Mouse (Mus musculus): Measurements from ENCODE around the gene Gins2. TPM values are rescaled to one million over a fixed set of nuclear protein-coding genes. Genes with fewer than 3 reads are reported as not detected.

The Gins2 gene
- total and polyA plus RNA-seq, 3 experiments: 39.6 to 150 (median 49.3) TPM

GRCm38 (mm10) chr8:120550430-120550829, 38.7 kb downstream of the Gins2 start:
- Histone ChIP-seq H3K27me3 (ENCODE audit: control insufficient read depth in 1 of 2, insufficient read depth in 2 of 2, low read length in 2 of 2) (no peaks in the 10 kb centered on the region), H3K79me2 (ENCODE audit: control insufficient read depth, insufficient read depth, low read length, poor library complexity) (peaks cover 95% of the 10 kb centered on the region), H3K9me3 (replicated peaks; ENCODE audit: insufficient read depth, low read length) (no peaks in the 10 kb centered on the region), H3K36me3 (ENCODE audit: control insufficient read depth in 1 of 2, insufficient read depth in 2 of 2, low read length in 2 of 2) (no peaks in the 10 kb centered on the region; a peak in 1 of 4 replicates), H3K27ac (ENCODE audit: control insufficient read depth, low read depth, low read length) (no peak overlapping the region), H3K4me3 (ENCODE audit: control insufficient read depth in 1 of 2, insufficient read depth in 1 of 2, low read depth in 2 of 2, low read length in 2 of 2) (no peak overlapping the region), H3K9ac (ENCODE audit: control insufficient read depth, low read depth, low read length, poor library complexity, severe bottlenecking) (no peak overlapping the region), H3K4me1 (ENCODE audit: control insufficient read depth in 1 of 2, insufficient read depth in 2 of 2, low read length in 2 of 2) (no peaks in the 10 kb centered on the region)
- TF ChIP-seq POLR2AphosphoS2 (IDR thresholded peaks at IDR 0.05; ENCODE audit: low read length): peak; percentile 22; the same call in 1 of the 2 replicates
- TF ChIP-seq UBTF (IDR thresholded peaks at IDR 0.05; ENCODE audit: borderline replicate concordance, insufficient read depth, low read depth, low read length): no peak
- no peak for DNase-seq (ENCODE audit: low read depth, low spot score)

- no peaks in the 10 kb centered on the region for H3K9me3 ChIP-seq (replicated peaks; ENCODE audit: insufficient read depth, low read length)
- H3K27me3 ChIP-seq (ENCODE audit: control insufficient read depth in 1 of 2, insufficient read depth in 2 of 2, low read length in 2 of 2): no peaks in the 10 kb centered on the region
- no peak for DNase-seq (ENCODE audit: low read depth, low spot score)
- peaks cover 97% of the 10 kb centered on the region for H3K79me2 ChIP-seq (ENCODE audit: control insufficient read depth, insufficient read depth, low read length, poor library complexity)
- no peak overlapping the region for H3K9ac ChIP-seq (ENCODE audit: control insufficient read depth, low read depth, low read length, poor library complexity, severe bottlenecking)
- H3K27ac ChIP-seq (ENCODE audit: control insufficient read depth, low read depth, low read length): no peak overlapping the region
- H3K36me3 ChIP-seq (ENCODE audit: control insufficient read depth in 1 of 2, insufficient read depth in 2 of 2, low read length in 2 of 2): no peaks in the 10 kb centered on the region; a peak in 1 of 4 replicates
- TF ChIP-seq JUND (IDR thresholded peaks at IDR 0.05; ENCODE audit: low read depth, low read length) (no peak), EP300 (IDR thresholded peaks at IDR 0.05; ENCODE audit: low read depth in 1 of 2, low read length in 2 of 2) (no peak), BHLHE40 (IDR thresholded peaks at IDR 0.05; ENCODE audit: borderline replicate concordance, low read depth, low read length) (no peak), USF1 (IDR thresholded peaks at IDR 0.05; ENCODE audit: low read depth, low read length) (no peak)
- H3K4me3 ChIP-seq (ENCODE audit: control insufficient read depth in 1 of 2, insufficient read depth in 1 of 2, low read depth in 2 of 2, low read length in 2 of 2): no peak overlapping the region
- H3K4me1 ChIP-seq (ENCODE audit: control insufficient read depth in 1 of 2, insufficient read depth in 2 of 2, low read length in 2 of 2): no peaks in the 10 kb centered on the region
Observed at GRCm38 (mm10) chr8:120549922-120550321, 39.2 kb downstream of the Gins2 start.

- H3K4me1 ChIP-seq (ENCODE audit: control insufficient read depth in 1 of 2, insufficient read depth in 2 of 2, low read length in 2 of 2): 0 out of 4 replicates have a peak, but pooled peaks cover 0 to 2% of the 10 kb centered on the region in 2 experiments
- peaks cover 97% of the 10 kb centered on the region for H3K79me2 ChIP-seq (ENCODE audit: control insufficient read depth, insufficient read depth, low read length, poor library complexity)
- H3K27ac ChIP-seq (ENCODE audit: control insufficient read depth, low read depth, low read length): no peak overlapping the region
- no peak overlapping the region for H3K9ac ChIP-seq (ENCODE audit: control insufficient read depth, low read depth, low read length, poor library complexity, severe bottlenecking)
- no peak for DNase-seq (ENCODE audit: low read depth, low spot score)
- H3K27me3 ChIP-seq (ENCODE audit: control insufficient read depth in 1 of 2, insufficient read depth in 2 of 2, low read length in 2 of 2): no peaks in the 10 kb centered on the region
- no peaks in the 10 kb centered on the region for H3K9me3 ChIP-seq (replicated peaks; ENCODE audit: insufficient read depth, low read length)
- peaks cover 0 to 2% of the 10 kb centered on the region in 2 experiments; a peak in 1 of 4 replicates for H3K36me3 ChIP-seq (ENCODE audit: control insufficient read depth in 1 of 2, insufficient read depth in 2 of 2, low read length in 2 of 2)
- TF ChIP-seq MXI1 (IDR thresholded peaks at IDR 0.05; ENCODE audit: low read depth, low read length): no peak
- no peak for TF ChIP-seq MEF2A (IDR thresholded peaks at IDR 0.05; ENCODE audit: extremely low read depth, insufficient replicate concordance, low read depth, low read length, poor library complexity, severe bottlenecking)
- no peak; a peak in 1 of 4 replicates for TF ChIP-seq POLR2A (IDR thresholded peaks at IDR 0.05; ENCODE audit: control insufficient read depth in 1 of 2, insufficient read depth in 1 of 2, low read depth in 1 of 2, low read length in 2 of 2, poor library complexity in 1 of 2)
- TF ChIP-seq BHLHE40 (IDR thresholded peaks at IDR 0.05; ENCODE audit: borderline replicate concordance, low read depth, low read length): no peak
- no peak for TF ChIP-seq HCFC1 (IDR thresholded peaks at IDR 0.05; ENCODE audit: low read depth, low read length)
- TF ChIP-seq UBTF (IDR thresholded peaks at IDR 0.05; ENCODE audit: borderline replicate concordance, insufficient read depth, low read depth, low read length): no peak
- no peak for TF ChIP-seq POLR2AphosphoS5 (IDR thresholded peaks at IDR 0.05; ENCODE audit: borderline replicate concordance, low read depth, low read length)
- TF ChIP-seq ZKSCAN1 (IDR thresholded peaks at IDR 0.05; ENCODE audit: low read depth, low read length): no peak
- TF ChIP-seq MAFK (IDR thresholded peaks at IDR 0.05; ENCODE audit: borderline replicate concordance, low read depth, low read length): no peak
- TF ChIP-seq RAD21 (IDR thresholded peaks at IDR 0.05; ENCODE audit: low read depth, low read length): no peak
- no peak for TF ChIP-seq USF2 (IDR thresholded peaks at IDR 0.05; ENCODE audit: borderline replicate concordance in 1 of 2, insufficient read depth in 1 of 2, low read depth in 1 of 2, low read length in 2 of 2)
- no peak for TF ChIP-seq MAX (IDR thresholded peaks at IDR 0.05; ENCODE audit: low read length)
- TF ChIP-seq ZC3H11A (IDR thresholded peaks at IDR 0.05; ENCODE audit: low read depth, low read length): no peak
- no peak for TF ChIP-seq TAL1 (IDR thresholded peaks at IDR 0.05; ENCODE audit: low read length)
- TF ChIP-seq GATA1 (IDR thresholded peaks at IDR 0.05; ENCODE audit: low read depth, low read length): no peak
- no peak for TF ChIP-seq KAT2A (conservative IDR thresholded peaks at IDR 0.05; ENCODE audit: low read depth, low read length)
- TF ChIP-seq SIN3A (IDR thresholded peaks at IDR 0.05; ENCODE audit: low read length): no peak
- TF ChIP-seq GABPA (IDR thresholded peaks at IDR 0.05; ENCODE audit: low read depth, low read length): no peak
- no peak for TF ChIP-seq ETS1 (IDR thresholded peaks at IDR 0.05; ENCODE audit: low read depth, low read length)
- no peak for TF ChIP-seq CHD1 (IDR thresholded peaks at IDR 0.05; ENCODE audit: low read depth, low read length)
- H3K4me3 ChIP-seq (ENCODE audit: control insufficient read depth in 1 of 2, insufficient read depth in 1 of 2, low read depth in 2 of 2, low read length in 2 of 2): no peak overlapping the region
Observed at GRCm38 (mm10) chr8:120549321-120549921, 39.7 kb downstream of the Gins2 start.
